Mouse (Mus musculus): ENCODE data around the gene Arhgap21.
A peak's percentile ranks its signal among the peaks of the same experiment; 100 is the strongest.

Gene Arhgap21

DNA sequence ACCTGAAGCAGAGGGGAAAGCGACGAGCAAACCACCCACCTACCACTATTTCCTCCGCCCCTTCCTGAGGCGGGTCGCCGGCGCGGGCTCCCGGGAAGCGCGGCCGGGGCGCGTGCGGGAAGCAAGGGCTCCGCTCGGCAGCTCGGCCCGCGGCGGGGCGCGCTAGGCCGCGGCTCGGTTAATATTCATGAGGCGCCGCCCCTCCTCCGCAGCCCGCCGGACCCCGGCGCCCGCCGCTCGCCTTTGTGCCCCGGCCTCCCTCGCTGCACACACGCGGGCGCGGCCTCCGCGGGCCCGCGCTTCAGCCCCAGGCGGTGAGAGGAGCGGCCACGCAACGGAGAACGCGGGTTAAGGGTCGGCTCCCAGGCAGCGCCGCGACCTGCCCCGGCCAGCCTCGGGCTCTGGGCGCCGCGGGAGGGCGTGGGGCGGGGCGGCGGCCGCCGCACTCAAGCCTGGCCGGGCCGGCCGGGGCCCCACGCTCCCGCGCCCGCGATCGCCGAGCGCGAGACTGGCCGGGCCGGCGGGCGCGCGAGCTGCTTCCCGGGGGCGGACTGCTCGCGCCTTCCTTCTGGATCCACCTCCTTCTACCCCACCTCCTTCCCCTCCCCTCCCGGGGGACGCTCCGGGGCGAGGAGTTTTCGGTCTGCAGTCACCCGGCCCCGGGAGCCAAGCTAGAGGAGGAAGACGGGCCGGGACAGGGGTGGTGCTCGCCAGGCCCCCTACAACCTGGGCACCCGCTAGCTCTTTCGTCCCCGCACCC lies at the start of gene Arhgap21:
Gene Arhgap21, minus strand, starts transcription at position 441 of the 760 bp plus-strand sequence.
- peak; percentile 77 for DNase-seq

DNA sequence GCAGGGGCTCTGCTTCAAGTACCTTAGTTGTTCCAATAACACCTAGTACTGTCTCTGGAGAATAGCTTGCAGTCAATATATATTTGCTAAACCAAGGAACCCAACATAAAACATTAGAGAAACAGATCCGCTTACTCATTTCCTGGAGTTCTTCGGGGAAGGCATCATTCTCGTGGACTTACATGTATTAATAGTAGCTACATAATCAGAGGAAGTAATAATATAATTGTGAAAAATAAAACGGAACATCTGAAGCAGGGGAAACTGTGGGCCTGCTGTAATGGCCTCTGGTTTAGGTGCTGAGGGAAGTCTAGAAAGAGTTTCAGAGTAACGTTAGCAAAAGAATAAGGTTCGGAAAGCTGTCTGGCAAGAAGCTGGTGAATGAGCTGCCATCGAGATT lies 47.9 kb upstream of the Arhgap21 start:
- no peak for DNase-seq

- DNase-seq = no peak
Measured at GRCm38 (mm10) chr2:21010806-21011397, 42.2 kb upstream of the Arhgap21 start.

- DNase-seq = no peak
Measured at GRCm38 (mm10) chr2:21010219-21010618, 41.5 kb upstream of the Arhgap21 start.

- DNase-seq = no peak
Measured at GRCm38 (mm10) chr2:21009258-21010140, 40.8 kb upstream of the Arhgap21 start.

- no peak for DNase-seq
Measured at GRCm38 (mm10) chr2:21002538-21002937, 33.9 kb upstream of the Arhgap21 start.

GRCm38 (mm10) chr2:21001156-21001555 lies 32.5 kb upstream of the Arhgap21 start:
- DNase-seq = no peak

DNA sequence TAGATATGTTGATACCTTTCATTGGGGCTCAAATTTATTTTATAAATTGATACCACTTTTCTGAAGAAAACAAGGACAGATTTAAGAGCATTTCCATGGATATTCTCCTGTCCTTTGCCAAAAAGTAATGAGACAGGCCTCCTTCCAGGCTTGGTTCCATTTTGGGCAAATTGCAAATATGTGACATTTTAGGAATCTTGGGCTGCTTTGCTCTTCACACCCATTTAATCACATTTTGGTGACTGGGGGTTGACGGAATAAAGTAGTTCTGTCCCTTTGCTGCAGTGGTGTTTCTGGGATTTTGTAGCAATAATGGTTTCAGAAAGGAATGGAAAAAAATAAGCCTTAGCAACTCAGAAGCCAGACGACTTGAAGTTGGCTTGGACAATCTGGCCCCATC lies 26.9 kb upstream of the Arhgap21 start:
- DNase-seq = peak; percentile 43

- DNase-seq = no peak
Measured at GRCm38 (mm10) chr2:20991508-20991907, 22.8 kb upstream of the Arhgap21 start.

- DNase-seq = no peak
Measured at GRCm38 (mm10) chr2:20990907-20991306, 22.2 kb upstream of the Arhgap21 start.

DNA sequence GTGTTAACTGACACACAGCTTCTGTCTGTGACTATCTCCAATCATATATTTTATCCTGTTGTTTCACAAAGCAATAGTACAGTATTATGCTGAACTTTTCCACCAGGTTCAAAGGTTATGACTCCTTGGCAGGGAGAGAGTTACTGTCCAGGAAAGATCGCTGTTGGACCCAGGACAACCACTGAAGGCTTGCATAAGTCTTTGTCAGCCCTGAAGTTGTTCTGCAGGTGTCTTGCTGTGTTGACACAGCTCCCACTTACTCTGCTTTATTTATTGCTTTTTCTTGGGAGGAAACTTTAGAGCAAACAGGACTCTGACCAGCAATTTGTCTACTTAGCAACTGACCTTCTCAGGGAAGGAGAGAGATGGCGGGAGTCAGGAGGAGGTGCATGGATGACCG lies 21.4 kb upstream of the Arhgap21 start:
- no peak for DNase-seq

- DNase-seq = peak; percentile 56
Measured at GRCm38 (mm10) chr2:20987822-20988221, 19.1 kb upstream of the Arhgap21 start.

DNA sequence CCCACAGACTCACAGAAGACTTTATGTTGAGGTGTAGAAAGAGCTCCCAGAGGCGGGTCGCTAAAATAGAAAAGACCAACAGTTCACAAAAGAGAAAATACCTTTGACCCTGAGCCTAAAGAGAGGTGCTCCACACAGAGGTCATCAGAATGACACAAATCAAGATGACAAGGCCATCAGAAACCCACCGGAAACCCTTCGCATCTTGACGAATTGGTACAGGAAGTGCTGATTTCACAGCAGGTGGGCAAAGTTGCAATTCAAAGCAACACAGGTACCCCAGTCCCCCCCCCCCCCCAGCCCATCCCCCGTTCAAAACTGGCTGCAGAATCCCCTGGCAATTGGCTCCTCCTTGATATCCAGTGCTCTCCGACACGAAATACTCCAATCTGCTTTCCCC lies 10.0 kb upstream of the Arhgap21 start:
- DNase-seq = no peak

GRCm38 (mm10) chr2:20977051-20977450 lies 8.4 kb upstream of the Arhgap21 start:
- DNase-seq = no peak

GRCm38 (mm10) chr2:20973513-20973912 lies 4.8 kb upstream of the Arhgap21 start:
- DNase-seq = peak; percentile 14

- peak; percentile 33 for DNase-seq
Measured at GRCm38 (mm10) chr2:20972180-20972579, 3.5 kb upstream of the Arhgap21 start.

DNA sequence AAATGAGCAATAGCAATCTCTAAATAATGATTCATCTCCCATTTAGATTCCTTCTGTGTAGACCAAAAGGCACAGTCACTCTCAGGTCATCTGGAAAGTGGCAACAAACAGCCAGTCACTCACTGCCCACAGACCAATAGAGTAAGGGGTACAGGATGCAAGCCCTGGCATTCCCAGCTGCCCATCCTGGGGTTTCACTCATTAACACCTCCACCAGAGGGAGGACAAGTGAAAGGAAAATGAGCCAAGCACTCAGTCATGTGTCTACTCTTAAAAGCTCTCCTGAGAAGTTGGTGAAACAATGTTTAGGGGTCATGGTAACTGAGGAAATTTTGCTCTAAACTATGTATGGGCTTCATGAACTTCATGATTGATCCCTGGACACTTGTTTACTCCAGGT lies 2.9 kb upstream of the Arhgap21 start:
- no peak for DNase-seq

GRCm38 (mm10) chr2:20969201-20970200 lies 820 bp upstream of the Arhgap21 start:
- DNase-seq = peak; percentile 98

DNA sequence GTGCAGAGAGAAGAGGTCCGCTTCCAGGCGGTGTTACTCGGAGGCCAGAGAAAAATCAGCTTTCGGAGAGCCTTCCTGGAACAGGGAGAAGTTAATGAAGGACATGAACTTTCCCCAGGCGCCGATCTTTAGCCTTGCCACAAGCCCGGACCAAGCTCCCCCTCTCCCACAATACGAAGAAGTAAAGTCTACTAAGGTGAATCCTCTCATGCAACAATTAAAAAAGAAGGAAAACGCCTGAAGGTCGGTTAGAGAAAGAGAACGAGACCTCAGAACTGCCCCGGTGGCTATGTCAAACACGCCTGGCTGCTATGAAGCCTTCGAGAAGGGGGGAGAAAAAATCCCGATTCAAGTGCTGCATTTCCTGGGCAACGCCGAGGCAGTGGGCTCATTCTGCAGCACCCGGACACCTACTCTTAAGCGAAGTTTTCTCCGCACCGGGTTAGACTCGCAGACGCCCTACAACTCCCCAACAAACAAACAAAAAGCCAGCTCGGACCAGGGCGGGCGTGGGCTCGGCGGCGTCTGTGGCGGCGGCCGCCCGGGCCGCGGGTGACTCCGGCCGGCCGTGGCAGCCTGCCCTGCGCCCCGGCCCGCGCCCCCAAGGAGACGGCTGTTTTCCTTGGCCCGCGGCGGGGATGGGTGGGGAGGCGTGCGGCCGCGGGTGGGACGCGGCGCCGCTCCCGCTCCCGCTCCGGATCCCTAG lies 882 bp downstream of the Arhgap21 start:
- DNase-seq = peak; percentile 40

DNA sequence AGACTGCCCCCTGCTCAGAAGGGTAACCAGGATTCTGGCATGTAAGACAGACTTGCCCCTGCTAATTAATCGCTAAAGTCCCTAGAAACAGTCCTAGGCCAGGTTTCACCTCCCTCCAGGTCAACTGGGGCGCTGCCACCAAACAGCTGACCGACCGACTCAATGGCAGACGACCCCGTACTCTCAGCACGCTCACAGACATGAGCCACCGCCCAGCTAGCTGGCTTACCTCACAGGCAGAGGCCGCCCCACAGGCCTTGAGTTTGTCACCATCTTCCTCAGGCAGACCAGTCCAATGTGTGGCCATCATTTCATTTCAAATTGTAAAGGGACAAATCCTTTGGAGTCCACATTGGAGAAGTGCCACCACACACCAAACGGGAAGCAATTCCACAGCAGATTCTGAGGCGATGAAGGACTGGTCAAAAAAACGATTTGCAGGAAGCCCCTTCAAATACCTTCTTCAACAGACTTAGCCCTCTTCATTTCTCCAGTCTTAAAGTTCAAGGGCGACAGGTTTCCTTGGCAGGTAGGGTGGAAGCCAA lies 1.5 kb downstream of the Arhgap21 start:
- DNase-seq = peak; percentile 49

All from lung, postnatal 36 days (tissue).